Mouse (Mus musculus): ENCODE measurements around the gene Gm10073. TPM values are rescaled to one million over a fixed set of nuclear protein-coding genes. Genes with fewer than 3 reads are reported as not detected.

Gene Gm10073
- polyA plus RNA-seq, 1 experiment, result 99.0 TPM

GRCm38 (mm10) chr8:106556068-106556645, 17.1 kb downstream of the Gm10073 start:
- no peak for TF ChIP-seq TCF12 (IDR thresholded peaks at IDR 0.05; ENCODE audit: insufficient read depth, poor library complexity, severe bottlenecking)
- no peak for TF ChIP-seq MYOG (IDR thresholded peaks at IDR 0.05; ENCODE audit: control insufficient read depth in 1 of 3, insufficient read depth in 1 of 3, insufficient read length in 2 of 3, low read depth in 2 of 3)
- no peak for TF ChIP-seq TCF3 (IDR thresholded peaks at IDR 0.05; ENCODE audit: insufficient read length, low read depth)
- TF ChIP-seq E2F4 (IDR thresholded peaks at IDR 0.05; ENCODE audit: insufficient read depth), result no peak
- TF ChIP-seq MAX (IDR thresholded peaks at IDR 0.05; ENCODE audit: low read depth), result no peak
- no peak for TF ChIP-seq POLR2AphosphoS2 (IDR thresholded peaks at IDR 0.05; ENCODE audit: insufficient read length, low read depth)
- TF ChIP-seq USF1 (IDR thresholded peaks at IDR 0.05; ENCODE audit: low read depth), result no peak
- no peak for TF ChIP-seq SRF (IDR thresholded peaks at IDR 0.05; ENCODE audit: control insufficient read depth, insufficient read length, low read depth)
- no peak for TF ChIP-seq MYOD1 (IDR thresholded peaks at IDR 0.05; ENCODE audit: control insufficient read depth in 1 of 3, insufficient read length in 2 of 3, low read depth in 2 of 3)
- TF ChIP-seq CEBPB (IDR thresholded peaks at IDR 0.05; ENCODE audit: insufficient read depth, poor library complexity, severe bottlenecking), result no peak
- TF ChIP-seq REST (IDR thresholded peaks at IDR 0.05; ENCODE audit: insufficient read depth, insufficient read length), result no peak
- no peak for TF ChIP-seq POLR2A (IDR thresholded peaks at IDR 0.05; ENCODE audit: insufficient read length, low read depth)
- H3K36me3 ChIP-seq (ENCODE audit: control insufficient read depth, insufficient read depth), result no peaks in the 10 kb centered on the region

GRCm38 (mm10) chr8:106554011-106554410, 19.2 kb downstream of the Gm10073 start:
- Histone ChIP-seq H3K36me3 (ENCODE audit: control insufficient read depth, insufficient read depth) (no peaks in the 10 kb centered on the region), H3ac (ENCODE audit: control insufficient read depth, insufficient read length) (no peak overlapping the region), H3K4me3 (no peak overlapping the region), H3K27me3 (ENCODE audit: control insufficient read depth, insufficient read depth, insufficient read length) (no peaks in the 10 kb centered on the region), H3K4me2 (ENCODE audit: low read depth) (no peak overlapping the region), H3K79me2 (ENCODE audit: control insufficient read depth, insufficient read depth) (no peaks in the 10 kb centered on the region)
- TF ChIP-seq SRF (IDR thresholded peaks at IDR 0.05; ENCODE audit: control insufficient read depth, insufficient read length, low read depth), result no peak
- TF ChIP-seq CEBPB (IDR thresholded peaks at IDR 0.05; ENCODE audit: insufficient read depth, poor library complexity, severe bottlenecking), result no peak
- TF ChIP-seq USF1 (IDR thresholded peaks at IDR 0.05; ENCODE audit: low read depth), result no peak
- no peak for TF ChIP-seq TCF3 (IDR thresholded peaks at IDR 0.05; ENCODE audit: insufficient read length, low read depth)
- TF ChIP-seq MYOD1 (IDR thresholded peaks at IDR 0.05; ENCODE audit: control insufficient read depth in 1 of 3, insufficient read length in 2 of 3, low read depth in 2 of 3), result no peak
- TF ChIP-seq TCF12 (IDR thresholded peaks at IDR 0.05; ENCODE audit: insufficient read depth, poor library complexity, severe bottlenecking), result no peak
- no peak for TF ChIP-seq MYOG (IDR thresholded peaks at IDR 0.05; ENCODE audit: control insufficient read depth in 1 of 3, insufficient read depth in 1 of 3, insufficient read length in 2 of 3, low read depth in 2 of 3)
- no peak for TF ChIP-seq POLR2AphosphoS2 (IDR thresholded peaks at IDR 0.05; ENCODE audit: insufficient read length, low read depth)
- TF ChIP-seq POLR2A (IDR thresholded peaks at IDR 0.05; ENCODE audit: insufficient read length, low read depth), result no peak
- no peak for TF ChIP-seq MAX (IDR thresholded peaks at IDR 0.05; ENCODE audit: low read depth)
- no peak for TF ChIP-seq REST (IDR thresholded peaks at IDR 0.05; ENCODE audit: insufficient read depth, insufficient read length)
- no peak for TF ChIP-seq E2F4 (IDR thresholded peaks at IDR 0.05; ENCODE audit: insufficient read depth)

More at GRCm38 (mm10) chr8:106556068-106556645, 17.1 kb downstream of the Gm10073 start:
- Histone ChIP-seq H3K79me2 (ENCODE audit: control insufficient read depth, insufficient read depth) (no peaks in the 10 kb centered on the region), H3K4me3 (no peak overlapping the region), H3K27me3 (ENCODE audit: control insufficient read depth, insufficient read depth, insufficient read length) (no peaks in the 10 kb centered on the region), H3ac (ENCODE audit: control insufficient read depth, insufficient read length) (no peak overlapping the region), H3K4me2 (ENCODE audit: low read depth) (no peak overlapping the region)

DNA sequence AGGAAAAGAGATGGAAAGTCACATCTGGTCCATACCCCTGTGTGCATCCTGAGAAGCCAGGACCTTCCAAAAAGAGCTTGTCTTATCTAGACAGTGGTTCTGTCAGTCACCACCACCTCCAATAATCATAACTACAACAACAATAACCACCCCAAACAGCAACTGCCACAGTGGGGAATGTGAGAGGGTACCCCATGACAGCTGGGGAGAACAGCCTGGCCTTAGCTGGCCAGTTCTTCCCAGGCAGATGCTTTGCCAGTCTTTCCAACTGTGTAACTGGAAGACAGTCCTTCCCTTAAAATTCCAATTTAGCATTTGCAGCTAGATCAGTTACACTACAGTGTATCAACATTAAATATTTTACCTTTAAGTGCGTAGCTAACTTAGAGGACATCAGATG, 22.4 kb downstream of the Gm10073 start:
- no peaks in the 10 kb centered on the region for H3K36me3 ChIP-seq (ENCODE audit: control insufficient read depth, insufficient read depth)
- no peak overlapping the region for H3ac ChIP-seq (ENCODE audit: control insufficient read depth, insufficient read length)
- H3K4me3 ChIP-seq, result no peak overlapping the region
- no peak overlapping the region for H3K4me2 ChIP-seq (ENCODE audit: low read depth)
- no peaks in the 10 kb centered on the region for H3K27me3 ChIP-seq (ENCODE audit: control insufficient read depth, insufficient read depth, insufficient read length)
- no peaks in the 10 kb centered on the region for H3K79me2 ChIP-seq (ENCODE audit: control insufficient read depth, insufficient read depth)
- peak in 2 of 3 experiments; percentile 44 to 79 for TF ChIP-seq MYOG (IDR thresholded peaks at IDR 0.05; ENCODE audit: control insufficient read depth in 1 of 3, insufficient read depth in 1 of 3, insufficient read length in 2 of 3, low read depth in 2 of 3)
- TF ChIP-seq MYOD1 (IDR thresholded peaks at IDR 0.05; ENCODE audit: control insufficient read depth in 1 of 3, insufficient read length in 2 of 3, low read depth in 2 of 3), result peak in 2 of 3 experiments; percentile 64 to 67
- TF ChIP-seq POLR2A (IDR thresholded peaks at IDR 0.05; ENCODE audit: insufficient read length, low read depth), result no peak
- no peak for TF ChIP-seq MAX (IDR thresholded peaks at IDR 0.05; ENCODE audit: low read depth)

DNA sequence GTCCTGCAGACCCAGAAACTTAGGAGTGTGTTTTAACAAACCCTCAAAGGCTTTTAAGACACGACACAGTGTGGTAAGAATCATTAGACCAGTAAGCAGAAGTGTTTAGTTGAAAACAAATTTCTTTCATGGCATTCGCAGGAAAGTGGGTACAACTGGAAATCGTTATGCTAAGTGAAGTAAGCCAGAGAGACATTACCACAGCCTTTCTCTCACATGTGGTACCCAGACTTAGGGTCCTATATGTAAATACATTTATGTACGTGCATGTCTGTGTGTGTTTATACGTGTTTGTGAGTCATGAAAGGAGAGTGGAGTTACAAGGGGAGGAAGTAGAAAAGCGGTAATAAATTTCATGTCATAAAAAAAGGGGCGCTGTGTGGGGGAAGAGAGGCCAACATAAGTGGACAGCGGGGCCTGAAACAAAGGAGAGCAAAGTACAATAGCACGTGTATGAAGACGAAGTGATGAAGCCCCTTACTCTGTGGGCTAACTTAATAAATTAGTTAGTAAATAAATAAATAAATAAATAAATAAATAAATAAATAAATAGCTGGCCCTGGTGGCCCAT, 24.8 kb downstream of the Gm10073 start:
- Histone ChIP-seq H3K4me2 (ENCODE audit: low read depth) (no peak overlapping the region), H3K36me3 (ENCODE audit: control insufficient read depth, insufficient read depth) (no peaks in the 10 kb centered on the region), H3ac (ENCODE audit: control insufficient read depth, insufficient read length) (no peak overlapping the region), H3K79me2 (ENCODE audit: control insufficient read depth, insufficient read depth) (no peaks in the 10 kb centered on the region), H3K27me3 (ENCODE audit: control insufficient read depth, insufficient read depth, insufficient read length) (no peaks in the 10 kb centered on the region), H3K4me3 (no peak overlapping the region)
- TF ChIP-seq TCF12 (IDR thresholded peaks at IDR 0.05; ENCODE audit: insufficient read depth, poor library complexity, severe bottlenecking) (no peak), E2F4 (IDR thresholded peaks at IDR 0.05; ENCODE audit: insufficient read depth) (no peak), REST (IDR thresholded peaks at IDR 0.05; ENCODE audit: insufficient read depth, insufficient read length) (no peak), TCF3 (IDR thresholded peaks at IDR 0.05; ENCODE audit: insufficient read length, low read depth) (no peak), SRF (IDR thresholded peaks at IDR 0.05; ENCODE audit: control insufficient read depth, insufficient read length, low read depth) (no peak), USF1 (IDR thresholded peaks at IDR 0.05; ENCODE audit: low read depth) (no peak), POLR2A (IDR thresholded peaks at IDR 0.05; ENCODE audit: insufficient read length, low read depth) (no peak), CEBPB (IDR thresholded peaks at IDR 0.05; ENCODE audit: insufficient read depth, poor library complexity, severe bottlenecking) (no peak), POLR2AphosphoS2 (IDR thresholded peaks at IDR 0.05; ENCODE audit: insufficient read length, low read depth) (no peak), MYOG (IDR thresholded peaks at IDR 0.05; ENCODE audit: control insufficient read depth in 1 of 3, insufficient read depth in 1 of 3, insufficient read length in 2 of 3, low read depth in 2 of 3) (no peak), MYOD1 (IDR thresholded peaks at IDR 0.05; ENCODE audit: control insufficient read depth in 1 of 3, insufficient read length in 2 of 3, low read depth in 2 of 3) (no peak), MAX (IDR thresholded peaks at IDR 0.05; ENCODE audit: low read depth) (no peak)

Measured in myocyte (in vitro differentiated cells).